Mouse (Mus musculus) heart, embryonic 11.5 days (tissue): Measurements from ENCODE around the gene Kif27. TPM values are rescaled to one million over a fixed set of nuclear protein-coding genes. Genes with fewer than 3 reads are reported as not detected.
"Not testable (repeated sequence)": the region's sequence is repeated elsewhere in the genome, so short reads cannot be mapped to it uniquely, and the experiment has no call there.

Source experiments
- ATAC-seq: fragments of 200-750 bp; cut with Nextera tagmentation; replicated peaks from 2 replicates; pipeline ENCODE4 v1.8.0; 2017; ENCODE audit warnings: moderate library complexity; ENCODE audit not compliant: insufficient number of reproducible peaks, low FRiP score, low TSS enrichment
- H3K27ac ChIP-seq: fragments of 300-500 bp; sonication (generic); 2 replicates; pipeline ENCODE4 v1.5.1; 2014; ENCODE audit warnings: mild to moderate bottlenecking, low read depth, low read length
- H3K27me3 ChIP-seq: fragments of 300-500 bp; sonication (generic); 2 replicates; pipeline ENCODE4 v1.6.1; 2014; ENCODE audit warnings: mild to moderate bottlenecking, low read length, mixed read lengths; ENCODE audit not compliant: control insufficient read depth, insufficient read depth
- H3K36me3 ChIP-seq: fragments of 300-500 bp; sonication (generic); 2 replicates; pipeline ENCODE4 v1.6.1; 2014; ENCODE audit warnings: mild to moderate bottlenecking, low read length, moderate library complexity, mixed read lengths; ENCODE audit not compliant: control insufficient read depth, insufficient read depth
- H3K4me1 ChIP-seq: fragments of 300-500 bp; sonication (generic); 2 replicates; pipeline ENCODE4 v1.6.1; 2014; ENCODE audit warnings: low read length; ENCODE audit not compliant: control insufficient read depth, insufficient read depth
- H3K4me2 ChIP-seq: fragments of 300-500 bp; sonication (generic); 2 replicates; pipeline ENCODE4 v1.6.1; 2014; ENCODE audit warnings: mild to moderate bottlenecking, moderate library complexity
- H3K4me3 ChIP-seq: fragments of 300-500 bp; sonication (generic); 2 replicates; pipeline ENCODE4 v1.5.1; 2014; ENCODE audit warnings: low read depth, low read length
- H3K9ac ChIP-seq: fragments of 300-500 bp; sonication (generic); 2 replicates; pipeline ENCODE4 v1.6.1; 2014; ENCODE audit warnings: mild to moderate bottlenecking, low read depth, low read length, moderate library complexity
- H3K9me3 ChIP-seq: fragments of 300-500 bp; sonication (generic); replicated peaks from 2 replicates; pipeline ENCODE4 v1.6.1; 2016; ENCODE audit warnings: low read length; ENCODE audit not compliant: control insufficient read depth
- WGBS: fragments of 180-500 bp; shearing (Covaris S2); extraction: QIAGEN DNeasy Blood & Tissue Kit; methylation state at CpG from one replicate; pipeline ENCODE4 v1.1.7; 2014; ENCODE audit not compliant: insufficient replicate concordance; 5-methylcytosine and 5-hydroxymethylcytosine counted together
- polyA plus RNA-seq: library from polyadenylated mRNA; unstranded; fragments of >200 nt; fragmentation: Nextera tagmentation; extraction: Ambion mirVana; gene quantifications from 2 replicates; pipeline ENCODE4 v1.2.1, GENCODE M21; 2014

Kif27 gene
- polyA plus RNA-seq, 1 experiment from 2014 or later = 0.66 TPM

DNA sequence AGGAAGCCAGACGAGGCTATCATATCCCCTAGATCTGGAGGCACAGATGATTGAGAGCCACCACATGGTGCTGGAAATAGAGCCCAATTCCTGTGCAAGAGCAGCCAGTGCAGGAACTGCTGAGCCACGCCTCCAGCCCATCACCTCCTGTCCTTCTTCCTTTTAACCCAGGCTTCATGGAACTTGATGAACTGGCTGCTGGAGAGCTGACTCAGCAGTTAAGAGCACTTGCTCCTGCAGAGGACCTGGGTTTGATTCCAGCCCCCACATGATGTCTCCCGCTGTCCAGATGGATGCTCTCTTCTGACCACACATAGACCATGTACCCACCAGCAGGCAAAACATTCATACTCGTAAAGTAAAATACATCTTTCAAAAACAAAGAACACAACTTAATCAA is 9.9 kb upstream of the Kif27 start:
- Histone ChIP-seq H3K36me3 (no peaks in the 10 kb centered on the region), H3K4me3 (no peak overlapping the region), H3K9ac (no peak overlapping the region), H3K9me3 (no peaks in the 10 kb centered on the region), H3K27ac (no peak overlapping the region), H3K4me1 (no peaks in the 10 kb centered on the region), H3K27me3 (no peaks in the 10 kb centered on the region), H3K4me2 (no peak overlapping the region)
- ATAC-seq = no peak
- 58% methylated on average over 4 of the region's 4 CpGs for whole genome bisulfite sequencing

DNA sequence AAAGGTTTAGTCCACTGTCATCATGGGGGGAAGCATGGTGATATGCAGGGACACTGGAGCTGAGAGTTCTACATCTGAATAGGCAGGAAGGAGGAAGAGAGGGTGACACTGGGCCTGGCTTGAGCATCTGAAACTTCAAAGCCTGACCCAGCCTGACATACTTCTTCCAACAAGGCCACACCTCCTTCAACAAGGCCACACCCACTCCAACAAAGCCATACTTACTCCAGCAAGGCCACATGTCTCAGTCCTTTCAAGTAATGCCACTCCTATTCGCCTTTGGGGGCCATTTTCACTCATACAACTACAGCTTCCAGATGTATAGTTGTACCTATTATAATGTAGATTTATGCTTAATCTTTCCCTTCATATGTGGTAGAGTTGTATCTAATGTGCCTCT is 8.7 kb upstream of the Kif27 start:
- Histone ChIP-seq H3K36me3 (no peaks in the 10 kb centered on the region), H3K27ac (no peak overlapping the region), H3K27me3 (no peaks in the 10 kb centered on the region), H3K4me3 (no peak overlapping the region), H3K9me3 (no peaks in the 10 kb centered on the region), H3K4me2 (no peak overlapping the region), H3K4me1 (no peaks in the 10 kb centered on the region), H3K9ac (no peak overlapping the region)
- 60% methylated on average over 1 of the region's 1 CpGs for WGBS
- no peak for ATAC-seq

DNA sequence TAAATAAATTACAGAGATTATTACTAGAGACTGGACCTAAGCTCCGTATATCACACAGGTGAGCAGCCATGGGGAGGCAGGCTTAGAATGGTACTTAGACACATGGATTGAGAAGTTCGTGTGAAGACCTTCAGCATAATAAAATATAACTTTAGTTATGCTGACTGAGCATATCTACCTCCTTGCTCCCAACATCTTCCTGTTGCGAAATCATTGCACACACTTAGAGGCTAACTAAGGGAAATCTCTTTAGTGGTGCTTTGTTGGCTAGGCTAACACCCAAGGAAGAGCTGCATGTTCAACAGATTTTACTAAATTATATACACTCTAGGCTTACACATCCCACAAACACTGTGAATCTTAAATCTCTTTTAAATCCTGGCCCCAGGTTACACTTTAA is 7.5 kb upstream of the Kif27 start:
- no peak overlapping the region for H3K4me2 ChIP-seq
- WGBS = 80% methylated on average over 3 of the region's 3 CpGs
- no peaks in the 10 kb centered on the region for H3K36me3 ChIP-seq
- no peak overlapping the region for H3K27ac ChIP-seq
- H3K27me3 ChIP-seq = no peaks in the 10 kb centered on the region
- no peak for ATAC-seq
- H3K4me3 ChIP-seq = no peak overlapping the region
- H3K9ac ChIP-seq = no peak overlapping the region
- no peaks in the 10 kb centered on the region for H3K9me3 ChIP-seq
- H3K4me1 ChIP-seq = no peaks in the 10 kb centered on the region

GRCm38 (mm10) chr13:58365179-58365578 is 6.3 kb upstream of the Kif27 start:
- not testable (repeated sequence) for H3K27ac ChIP-seq, ATAC-seq, H3K4me2 ChIP-seq, H3K4me1 ChIP-seq, H3K4me3 ChIP-seq, H3K27me3 ChIP-seq, H3K9me3 ChIP-seq, H3K9ac ChIP-seq, H3K36me3 ChIP-seq
- 77% methylated on average over 8 of the region's 8 CpGs for WGBS

DNA sequence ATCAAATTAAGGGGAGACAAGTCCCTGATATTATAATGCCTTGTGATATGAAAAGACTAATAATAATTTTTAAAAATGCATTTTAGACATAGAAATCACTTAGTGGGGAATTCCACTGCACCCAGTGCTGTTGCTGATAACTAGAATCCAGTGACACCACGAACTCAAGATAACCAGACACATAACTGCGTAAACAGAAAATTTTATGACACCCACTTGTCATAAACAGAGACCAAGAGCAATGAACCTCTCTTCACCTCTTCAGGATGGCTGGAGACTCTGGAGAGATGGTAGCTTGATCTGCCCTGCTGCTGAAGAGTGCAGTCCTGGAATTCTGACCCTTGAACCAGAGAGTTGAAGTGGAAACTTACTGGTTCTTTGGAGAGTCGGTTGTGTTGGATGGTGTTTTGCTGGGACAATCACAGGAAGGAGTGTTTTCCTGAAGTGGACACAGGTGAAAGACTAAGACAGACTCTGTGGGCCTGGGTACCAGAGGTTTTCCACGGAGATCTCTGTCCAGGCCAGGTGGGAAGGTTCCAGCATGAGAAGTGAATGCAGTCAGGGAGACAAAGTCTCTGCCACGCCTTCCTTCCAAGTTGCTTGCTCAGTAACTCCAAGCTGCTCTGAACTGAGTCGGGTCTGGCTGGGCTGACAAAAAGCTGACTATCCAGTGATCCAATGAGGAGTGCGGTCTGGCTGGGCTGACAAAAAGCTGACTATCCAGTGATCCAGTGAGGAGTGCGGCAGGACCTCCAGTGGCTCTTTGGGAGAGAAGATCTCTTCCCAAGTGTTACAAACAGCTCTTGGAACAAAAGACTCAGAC is 5.6 kb upstream of the Kif27 start:
- H3K36me3 ChIP-seq = no peaks in the 10 kb centered on the region
- no peak for ATAC-seq
- no peak overlapping the region for H3K9ac ChIP-seq
- no peak overlapping the region for H3K4me2 ChIP-seq
- WGBS = 64% methylated on average over 8 of the region's 8 CpGs
- no peaks in the 10 kb centered on the region for H3K4me1 ChIP-seq
- H3K9me3 ChIP-seq = no peaks in the 10 kb centered on the region
- H3K27ac ChIP-seq = no peak overlapping the region
- H3K27me3 ChIP-seq = no peaks in the 10 kb centered on the region
- no peak overlapping the region for H3K4me3 ChIP-seq

- Histone ChIP-seq H3K27ac (no peak overlapping the region), H3K4me2 (peak overlapping the region; percentile 95)
- ATAC-seq = peak; percentile 33; the same call in 1 of the 2 replicates
Observed at GRCm38 (mm10) chr13:58359304-58359653, 357 bp upstream of the Kif27 start.

DNA sequence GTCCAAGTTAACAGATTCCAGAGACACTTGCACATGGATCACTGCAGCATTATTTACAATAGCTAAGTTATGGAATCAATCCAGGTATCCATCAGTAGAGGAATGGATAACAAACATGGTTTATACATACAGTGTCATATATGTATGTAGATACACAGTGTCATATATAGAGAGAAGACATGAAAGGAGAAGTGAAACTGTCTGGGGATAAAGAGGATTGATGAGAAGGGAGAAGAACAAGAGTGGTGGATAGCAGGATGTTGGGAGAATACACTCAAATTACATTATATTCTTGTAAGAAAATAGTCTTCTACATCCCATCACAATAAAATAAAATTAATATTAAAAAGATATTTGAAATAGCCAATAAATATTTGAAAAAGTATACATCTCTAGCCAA is 5.9 kb downstream of the Kif27 start:
- H3K9ac ChIP-seq = no peak overlapping the region
- H3K4me3 ChIP-seq = no peak overlapping the region
- no peaks in the 10 kb centered on the region for H3K4me1 ChIP-seq

More at GRCm38 (mm10) chr13:58359304-58359653, 357 bp upstream of the Kif27 start:
- 4% methylated on average over 7 of the region's 7 CpGs for WGBS
- Histone ChIP-seq H3K9ac (peak overlapping the region; percentile 23), H3K36me3 (no peaks in the 10 kb centered on the region), H3K27me3 (no peaks in the 10 kb centered on the region), H3K9me3 (no peaks in the 10 kb centered on the region), H3K4me1 (no peaks in the 10 kb centered on the region), H3K4me3 (peak overlapping the region; percentile 66)

DNA sequence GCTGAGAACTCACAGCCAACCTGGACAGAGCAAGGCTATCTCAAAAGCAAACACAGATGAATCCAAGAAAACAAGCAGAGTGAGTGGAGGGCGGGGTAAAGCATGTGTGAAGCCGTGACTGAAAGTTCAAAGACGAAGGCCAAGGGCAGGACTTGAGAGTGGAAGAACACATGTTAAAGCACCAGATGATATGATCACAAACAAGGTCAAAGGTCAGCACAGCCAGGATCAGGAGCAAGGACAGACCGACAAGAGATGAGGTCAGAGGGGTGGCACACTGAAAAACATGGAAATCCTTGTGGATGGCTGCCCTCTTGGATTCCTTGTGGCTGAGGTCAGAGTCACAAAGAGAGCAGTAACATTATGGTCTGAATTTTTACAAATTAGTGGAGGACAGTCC is 8.3 kb downstream of the Kif27 start:
- H3K4me1 ChIP-seq = no peaks in the 10 kb centered on the region
- H3K9ac ChIP-seq = no peak overlapping the region
- H3K27me3 ChIP-seq = no peaks in the 10 kb centered on the region
- whole genome bisulfite sequencing = 41% methylated on average over 4 of the region's 4 CpGs
- no peaks in the 10 kb centered on the region for H3K9me3 ChIP-seq
- H3K36me3 ChIP-seq = no peaks in the 10 kb centered on the region
- no peak for ATAC-seq
- no peak overlapping the region for H3K4me3 ChIP-seq
- no peak overlapping the region for H3K27ac ChIP-seq
- H3K4me2 ChIP-seq = no peak overlapping the region

More for the DNA sequence above, 5.9 kb downstream of the Kif27 start:
- no peak overlapping the region for H3K4me2 ChIP-seq
- no peaks in the 10 kb centered on the region for H3K36me3 ChIP-seq
- H3K9me3 ChIP-seq = no peaks in the 10 kb centered on the region
- H3K27me3 ChIP-seq = no peaks in the 10 kb centered on the region
- no peak overlapping the region for H3K27ac ChIP-seq
- no peak for ATAC-seq

- H3K9me3 ChIP-seq = no peaks in the 10 kb centered on the region
- no peak for ATAC-seq
- 82% methylated on average over 9 of the region's 9 CpGs for WGBS
Observed at GRCm38 (mm10) chr13:58344505-58344904, 14.4 kb downstream of the Kif27 start.

More at GRCm38 (mm10) chr13:58344505-58344904, 14.4 kb downstream of the Kif27 start:
- Histone ChIP-seq H3K9ac (no peak overlapping the region), H3K4me1 (no peaks in the 10 kb centered on the region), H3K27ac (no peak overlapping the region), H3K36me3 (no peaks in the 10 kb centered on the region), H3K4me2 (no peak overlapping the region), H3K4me3 (no peak overlapping the region), H3K27me3 (no peaks in the 10 kb centered on the region)
